Mouse (Mus musculus) small intestine, adult 2 months (tissue): ENCODE results near the gene Srebf1.

Source experiments
- CTCF ChIP-seq: fragments of 200-500 bp; IDR thresholded peaks from 2 replicates; pipeline ENCODE4 v1.5.1; 2012; ENCODE audit warnings: low read depth, mild to moderate bottlenecking, control low read depth, inconsistent platforms, low read length, moderate library complexity, mixed read lengths; ENCODE audit not compliant: insufficient replicate concordance, insufficient read length; ENCODE audit errors: extremely low read depth
- POLR2A ChIP-seq: fragments of 200-500 bp; IDR thresholded peaks from 2 replicates; pipeline ENCODE4 v1.6.1; 2012; ENCODE audit warnings: low read depth, mild to moderate bottlenecking, control low read depth, inconsistent platforms, low read length, moderate library complexity

DNA sequence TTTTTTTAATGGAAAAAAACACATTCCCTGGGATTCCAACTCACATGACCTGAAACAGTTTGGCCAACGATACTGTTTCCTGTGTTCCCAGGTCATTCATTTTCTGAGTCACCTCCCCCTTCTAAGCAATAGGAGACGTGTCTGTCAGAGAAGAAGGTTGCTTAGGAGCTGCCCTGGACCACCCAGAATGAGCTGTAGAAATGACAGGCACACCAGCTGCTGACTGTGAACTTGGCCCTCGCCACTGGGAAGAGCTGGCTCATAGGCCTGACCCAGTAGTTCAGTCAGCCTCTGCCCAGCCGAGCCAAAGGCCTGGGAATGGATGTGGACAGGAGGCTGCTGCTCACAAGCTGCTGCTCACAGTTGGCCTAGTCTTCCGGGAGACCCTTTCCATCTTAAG lies 57.3 kb downstream of the Srebf1 start:
- no peak for TF ChIP-seq POLR2A
- TF ChIP-seq CTCF: no peak
